Mouse (Mus musculus): ENCODE measurements at regions not wholly inside any gene's neighbourhood (a gene's known extent, or its start where the extent isn't known, plus 50 kb on each side); places are given as distances from the start of the nearest gene placed in this dataset.

GRCm38 (mm10) chr10:96761601-96762000 is 144.8 kb downstream of the Btg1 start:
- TF ChIP-seq CTCF (IDR thresholded peaks at IDR 0.05; ENCODE audit: control insufficient read depth, insufficient read depth, insufficient replicate concordance, low read depth, low read length) (no peak), POLR2A (IDR thresholded peaks at IDR 0.05; ENCODE audit: control insufficient read depth, low read depth, low read length) (no peak)
